11 mouse cellular contexts compared by ENCODE assay signal in genomic region chr12:14285870-14286535, GRCm38 (mm10).
DNase-seq lines count a peak whose midpoint lies in the region.
"Had no signal": no experiment of that assay in that cellular context is flagged by ENCODE, and none has a peak within 500 bp of the region (broad histone marks: within the 10 kb centered on the region; RNA-seq: fewer than 3 reads in every experiment).

No protein-coding gene starts in this region.

- peak; percentile 23 for DNase-seq in ovary, postnatal 10 days (ENCODE audit: low spot score)
- DNase-seq in ovary, adult 18-20 months (ENCODE audit: low spot score), result no peak
- peak; percentile 82 to 87 for DNase-seq in kidney, postnatal 36 days
- DNase-seq in ovary, postnatal 14 days (ENCODE audit: low spot score), result peak; percentile 45
- DNase-seq in urinary bladder, postnatal 4 days (ENCODE audit: low spot score in 2 of 2), result peak; percentile 37 to 63
- DNase-seq in adrenal gland, adult 8-10 months, result no peak
- DNase-seq in right cerebral cortex, adult 2 months (ENCODE audit: low spot score in 2 of 2), result no peak
- DNase-seq in left cerebral cortex, adult 8-10 months (ENCODE audit: low spot score in 2 of 2), result no peak
- DNase-seq: embryo, embryonic 11 days; heart, postnatal 36 days; liver had no signal

Comparison
In these comparisons a context has a peak if more than half of its experiments do, and no peak if none do; other contexts are left out.
1. DNase-seq: peak in ovary, postnatal 10 days (single experiment), kidney, postnatal 36 days (2 of 2), ovary, postnatal 14 days (single experiment) and urinary bladder, postnatal 4 days (2 of 2); none in ovary, adult 18-20 months (single experiment), adrenal gland, adult 8-10 months (single experiment), right cerebral cortex, adult 2 months (0 of 2) and left cerebral cortex, adult 8-10 months (0 of 2).